Mouse (Mus musculus) stomach, postnatal 0 days (tissue): ENCODE results near the gene Terf2ip.

Experiments
- CTCF ChIP-seq: IDR thresholded peaks from 2 replicates; pipeline ENCODE4 v1.5.1; 2016; ENCODE audit warnings: antibody characterized with exemption, low read depth, mild to moderate bottlenecking, moderate library complexity
- EP300 ChIP-seq: optimal IDR thresholded peaks from 2 replicates; pipeline ENCODE3; 2016; ENCODE audit warnings: antibody characterized with exemption

DNA sequence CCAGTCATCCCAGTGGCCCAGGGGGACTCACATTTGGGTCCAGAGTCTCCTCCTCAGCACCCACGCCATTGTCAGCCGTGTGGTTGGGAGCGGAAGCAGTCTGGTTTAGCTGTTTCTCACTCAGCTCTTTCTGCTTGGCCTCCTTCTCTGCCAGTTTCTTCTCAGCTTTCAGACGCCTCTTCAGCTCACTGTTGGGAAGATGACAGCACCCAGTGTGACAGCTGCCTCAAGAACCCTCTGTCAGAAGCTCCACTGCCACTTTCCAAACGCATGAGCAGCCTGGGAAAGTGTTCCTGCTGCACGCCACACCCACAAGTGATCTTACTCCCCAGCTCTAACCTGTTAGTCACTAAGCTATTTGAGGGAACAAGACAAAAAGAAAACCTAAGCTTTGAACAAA, 5.6 kb upstream of the Terf2ip start:
- no peak for TF ChIP-seq CTCF
- TF ChIP-seq EP300: no peak
